Mouse (Mus musculus) MEL (cell line): ENCODE data around the gene Pde4b. TPM values are rescaled to one million over a fixed set of nuclear protein-coding genes. Genes with fewer than 3 reads are reported as not detected.

Experiments used
- DNase-seq: peaks from one replicate; pipeline ENCODE4 v3.0.0; 2011; ENCODE audit warnings: low read depth, low spot score
- H3K27ac ChIP-seq: 2 replicates; pipeline ENCODE4 v1.5.1; 2012; ENCODE audit warnings: low read depth, mild to moderate bottlenecking, control low read depth, low read length, moderate library complexity; ENCODE audit not compliant: control insufficient read depth
- H3K27me3 ChIP-seq, 2 experiments: fragments of 150-350 bp in 1 of 2; sonication (generic) in 1 of 2; 2 replicates each; pipeline ENCODE4 v1.6.1; 2012; ENCODE audit warnings: low read length in 2 of 2, mild to moderate bottlenecking in 2 of 2, improper control_type of control experiment in 1 of 2, moderate library complexity in 1 of 2; ENCODE audit not compliant: insufficient read depth in 2 of 2, control insufficient read depth in 1 of 2
- H3K36me3 ChIP-seq, 2 experiments: 2 replicates each; pipeline ENCODE4 v1.6.1; 2012 to 2014; ENCODE audit warnings: low read length in 2 of 2, improper control_type of control experiment in 1 of 2, inconsistent platforms in 1 of 2, mild to moderate bottlenecking in 1 of 2; ENCODE audit not compliant: insufficient read depth in 2 of 2, control insufficient read depth in 1 of 2
- H3K4me1 ChIP-seq, 2 experiments: fragments of 150-350 bp in 1 of 2; sonication (generic) in 1 of 2; 2 replicates each; pipeline ENCODE4 v1.6.1; 2012; ENCODE audit warnings: low read length in 2 of 2, improper control_type of control experiment in 1 of 2, mild to moderate bottlenecking in 1 of 2; ENCODE audit not compliant: insufficient read depth in 2 of 2, control insufficient read depth in 1 of 2
- H3K4me3 ChIP-seq, 2 experiments: fragments of 150-350 bp in 1 of 2; sonication (generic) in 1 of 2; 2 replicates each; pipeline ENCODE4 v1.5.1; 2012; ENCODE audit warnings: low read depth in 2 of 2, low read length in 2 of 2, mild to moderate bottlenecking in 2 of 2, moderate library complexity in 2 of 2, control low read depth in 1 of 2, improper control_type of control experiment in 1 of 2; ENCODE audit not compliant: control insufficient read depth in 1 of 2, insufficient read depth in 1 of 2
- H3K79me2 ChIP-seq: 2 replicates; pipeline ENCODE4 v1.6.1; 2012; ENCODE audit warnings: mild to moderate bottlenecking, low read length, moderate library complexity; ENCODE audit not compliant: control insufficient read depth, poor library complexity, insufficient read depth
- H3K9ac ChIP-seq: 2 replicates; pipeline ENCODE4 v1.6.1; 2012; ENCODE audit warnings: low read depth, mild to moderate bottlenecking, control low read depth, low read length, moderate library complexity; ENCODE audit not compliant: control insufficient read depth, poor library complexity, severe bottlenecking
- H3K9me3 ChIP-seq: fragments of 150-350 bp; sonication (generic); replicated peaks from 2 replicates; pipeline ENCODE4 v1.6.1; 2012; ENCODE audit warnings: mild to moderate bottlenecking, low read length, improper control_type of control experiment, moderate library complexity; ENCODE audit not compliant: insufficient read depth
- BHLHE40 ChIP-seq: IDR thresholded peaks from 2 replicates; pipeline ENCODE4 v1.6.1; 2012; ENCODE audit warnings: low read depth, mild to moderate bottlenecking, inconsistent platforms, low read length, improper control_type of control experiment, borderline replicate concordance
- E2F4 ChIP-seq: IDR thresholded peaks from 2 replicates; pipeline ENCODE4 v1.6.1; 2011; ENCODE audit warnings: low read depth, low read length, improper control_type of control experiment, borderline replicate concordance
- ELF1 ChIP-seq: IDR thresholded peaks from 2 replicates; pipeline ENCODE4 v1.6.1; 2014; ENCODE audit warnings: low read depth, mild to moderate bottlenecking, inconsistent platforms, low read length, improper control_type of control experiment, moderate library complexity
- EP300 ChIP-seq, 2 experiments: IDR thresholded peaks; 2 replicates each; pipeline ENCODE4 v1.6.1; 2011; ENCODE audit warnings: improper control_type of control experiment in 2 of 2, low read length in 2 of 2, low read depth in 1 of 2, mild to moderate bottlenecking in 1 of 2
- GABPA ChIP-seq: IDR thresholded peaks from 2 replicates; pipeline ENCODE4 v1.6.1; 2012; ENCODE audit warnings: low read depth, mild to moderate bottlenecking, inconsistent platforms, low read length, improper control_type of control experiment, moderate library complexity
- GATA1 ChIP-seq: IDR thresholded peaks from 2 replicates; pipeline ENCODE4 v1.6.1; 2011; ENCODE audit warnings: low read depth, low read length, improper control_type of control experiment
- HCFC1 ChIP-seq: IDR thresholded peaks from 2 replicates; pipeline ENCODE4 v1.6.1; 2012; ENCODE audit warnings: low read depth, mild to moderate bottlenecking, inconsistent platforms, low read length, improper control_type of control experiment, moderate library complexity
- MAFK ChIP-seq: IDR thresholded peaks from 2 replicates; pipeline ENCODE4 v1.6.1; 2011; ENCODE audit warnings: low read depth, mild to moderate bottlenecking, low read length, improper control_type of control experiment, borderline replicate concordance
- MAZ ChIP-seq: IDR thresholded peaks from 2 replicates; pipeline ENCODE4 v1.6.1; 2012; ENCODE audit warnings: low read depth, mild to moderate bottlenecking, inconsistent platforms, low read length, improper control_type of control experiment
- MEF2A ChIP-seq: IDR thresholded peaks from 2 replicates; pipeline ENCODE4 v1.6.1; 2014; ENCODE audit warnings: low read depth, mild to moderate bottlenecking, inconsistent platforms, low read length, improper control_type of control experiment; ENCODE audit not compliant: poor library complexity, insufficient replicate concordance, severe bottlenecking; ENCODE audit errors: extremely low read depth
- MXI1 ChIP-seq: IDR thresholded peaks from 2 replicates; pipeline ENCODE4 v1.6.1; 2011; ENCODE audit warnings: mild to moderate bottlenecking, low read depth, low read length, improper control_type of control experiment
- MYB ChIP-seq: IDR thresholded peaks from 2 replicates; pipeline ENCODE4 v1.6.1; 2011; ENCODE audit warnings: mild to moderate bottlenecking, low read depth, low read length, improper control_type of control experiment
- MYC ChIP-seq: IDR thresholded peaks from 2 replicates; pipeline ENCODE4 v1.6.1; 2011; ENCODE audit warnings: low read depth, mild to moderate bottlenecking, low read length, improper control_type of control experiment, moderate library complexity
- NELFE ChIP-seq: IDR thresholded peaks from 2 replicates; pipeline ENCODE4 v1.6.1; 2011; ENCODE audit warnings: low read depth, low read length, improper control_type of control experiment
- POLR2A ChIP-seq, 2 experiments: IDR thresholded peaks; 2 replicates each; pipeline ENCODE4 v1.6.1; 2011 to 2012; ENCODE audit warnings: low read length in 2 of 2, mild to moderate bottlenecking in 2 of 2, control low read depth in 1 of 2, improper control_type of control experiment in 1 of 2, low read depth in 1 of 2, moderate library complexity in 1 of 2; ENCODE audit not compliant: control insufficient read depth in 1 of 2, insufficient read depth in 1 of 2, poor library complexity in 1 of 2
- POLR2AphosphoS5 ChIP-seq: IDR thresholded peaks from 2 replicates; pipeline ENCODE4 v1.6.1; 2012; ENCODE audit warnings: low read depth, borderline replicate concordance, mild to moderate bottlenecking, inconsistent platforms, low read length, moderate library complexity, mixed read lengths
- RAD21 ChIP-seq: IDR thresholded peaks from 2 replicates; pipeline ENCODE4 v1.6.1; 2011; ENCODE audit warnings: mild to moderate bottlenecking, low read depth, low read length, improper control_type of control experiment
- RCOR1 ChIP-seq: IDR thresholded peaks from 2 replicates; pipeline ENCODE4 v1.6.1; 2012; ENCODE audit warnings: low read depth, mild to moderate bottlenecking, inconsistent platforms, low read length, improper control_type of control experiment
- TAL1 ChIP-seq: IDR thresholded peaks from 2 replicates; pipeline ENCODE4 v1.6.1; 2012; ENCODE audit warnings: mild to moderate bottlenecking, inconsistent platforms, low read length, moderate library complexity, mixed read lengths
- USF1 ChIP-seq: IDR thresholded peaks from 2 replicates; pipeline ENCODE4 v1.6.1; 2014; ENCODE audit warnings: low read depth, mild to moderate bottlenecking, inconsistent platforms, low read length, improper control_type of control experiment, moderate library complexity
- USF2 ChIP-seq, 2 experiments: IDR thresholded peaks; 2 replicates each; pipeline ENCODE4 v1.6.1; 2011 to 2012; ENCODE audit warnings: improper control_type of control experiment in 2 of 2, low read length in 2 of 2, borderline replicate concordance in 1 of 2, inconsistent platforms in 1 of 2, low read depth in 1 of 2, mild to moderate bottlenecking in 1 of 2; ENCODE audit not compliant: insufficient read depth in 1 of 2
- ZC3H11A ChIP-seq: IDR thresholded peaks from 2 replicates; pipeline ENCODE4 v1.6.1; 2012; ENCODE audit warnings: low read depth, mild to moderate bottlenecking, inconsistent platforms, low read length, improper control_type of control experiment
- ZKSCAN1 ChIP-seq: IDR thresholded peaks from 2 replicates; pipeline ENCODE4 v1.6.1; 2012; ENCODE audit warnings: low read depth, mild to moderate bottlenecking, inconsistent platforms, low read length, improper control_type of control experiment, moderate library complexity
- ZMIZ1 ChIP-seq: IDR thresholded peaks from 2 replicates; pipeline ENCODE4 v1.6.1; 2012; ENCODE audit warnings: low read depth, mild to moderate bottlenecking, inconsistent platforms, low read length, improper control_type of control experiment, moderate library complexity
- ZNF384 ChIP-seq: IDR thresholded peaks from 2 replicates; pipeline ENCODE4 v1.6.1; 2012; ENCODE audit warnings: low read depth, mild to moderate bottlenecking, inconsistent platforms, low read length, improper control_type of control experiment
- polyA plus RNA-seq, 2 experiments: library from polyadenylated mRNA; stranded (reverse) in 1 of 2; unstranded in 1 of 2; fragments of >175 nt in 1 of 2; fragments of >200 nt in 1 of 2; gene quantifications; 2 replicates each; pipeline versions ENCODE4 v1.2.1 to v1.2.4; 2012; ENCODE audit warnings: low replicate concordance in 2 of 2, low read depth in 1 of 2; ENCODE audit not compliant: insufficient read length in 2 of 2, insufficient read depth in 1 of 2, missing spikeins in 1 of 2
- total RNA-seq: library from RNA; depleted of rRNA; stranded (reverse); fragments of 300-350 nt; gene quantifications from 2 replicates; pipeline ENCODE4 v1.2.3, GENCODE M21; 2012

Gene Pde4b
- total and polyA plus RNA-seq, 3 experiments: 2.7 to 6.0 TPM; not detected in 1

DNA sequence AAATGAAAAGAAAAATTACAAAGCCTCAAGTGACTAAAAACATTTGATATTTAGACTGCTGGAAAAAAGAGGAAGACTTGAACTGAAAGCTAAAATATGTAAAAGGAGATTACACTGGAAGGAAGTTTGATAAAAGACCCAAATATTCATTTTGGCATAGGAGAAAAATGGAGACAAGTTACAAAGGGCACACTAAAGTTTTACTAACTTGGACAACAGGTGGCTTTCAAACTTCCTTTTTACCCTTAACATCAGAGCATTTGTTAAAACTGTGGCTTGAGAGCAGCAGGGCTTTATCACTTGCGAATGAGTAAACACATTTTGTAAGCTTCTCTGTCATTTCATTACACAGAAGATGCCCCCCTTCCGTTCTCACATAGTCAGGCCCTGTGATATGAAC lies 492.4 kb downstream of the Pde4b start (continued):
- TF ChIP-seq EP300 (IDR thresholded peaks at IDR 0.05; ENCODE audit: low read depth in 1 of 2, low read length in 2 of 2) (peak; percentile 89 to 95), ZKSCAN1 (no peak), MYC (peak; percentile 67; the same call in 1 of the 2 replicates), E2F4 (no peak), TAL1 (peak; percentile 61; the same call in 1 of the 2 replicates), MEF2A (no peak), NELFE (no peak), USF2 (IDR thresholded peaks at IDR 0.05; ENCODE audit: borderline replicate concordance in 1 of 2, insufficient read depth in 1 of 2, low read depth in 1 of 2, low read length in 2 of 2) (no peak), ELF1 (no peak)

DNA sequence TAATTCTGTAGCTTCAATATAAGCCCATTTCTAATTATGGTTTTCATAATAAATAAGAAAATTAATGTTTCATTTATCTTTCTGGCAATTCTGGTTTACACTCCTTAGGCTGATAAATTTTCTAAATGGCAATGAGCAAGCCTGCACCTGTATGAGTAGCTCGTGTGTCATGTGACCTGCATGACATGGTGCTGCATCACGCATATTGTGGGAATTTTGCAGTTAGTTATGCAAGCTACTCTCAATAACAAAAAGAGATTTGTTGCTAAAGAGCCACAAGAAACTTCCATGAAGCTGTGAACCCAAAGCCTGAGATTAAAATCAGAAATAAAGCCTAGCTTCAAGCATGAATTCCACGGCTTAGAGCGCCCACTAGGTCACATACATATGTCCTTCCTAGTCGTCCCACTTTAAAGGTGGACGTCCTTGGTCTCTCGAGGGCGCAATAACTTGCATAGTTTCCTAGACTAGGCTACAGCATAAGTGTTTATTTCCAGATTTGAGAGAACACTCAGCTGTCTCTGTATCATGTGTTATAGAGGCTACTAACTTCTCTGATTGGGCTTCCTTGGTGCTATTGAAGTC lies 494.9 kb downstream of the Pde4b start:
- H3K79me2 ChIP-seq: no peaks in the 10 kb centered on the region
- TF ChIP-seq BHLHE40 (no peak), USF1 (0 out of 2 replicates have a peak, but pooled peaks have one; percentile 8)
- TF ChIP-seq, all 39 proteins: peak for 1
- Histone ChIP-seq H3K27me3 (no peaks in the 10 kb centered on the region), H3K36me3 (peaks cover 0 to 24% of the 10 kb centered on the region in 2 experiments; a peak in 2 of 4 replicates), H3K4me1 (peaks cover 14 to 19% of the 10 kb centered on the region in 2 experiments), H3K27ac (no peak overlapping the region), H3K9me3 (no peaks in the 10 kb centered on the region), H3K9ac (no peak overlapping the region), H3K4me3 (no peak overlapping the region)
- no peak for DNase-seq

DNA sequence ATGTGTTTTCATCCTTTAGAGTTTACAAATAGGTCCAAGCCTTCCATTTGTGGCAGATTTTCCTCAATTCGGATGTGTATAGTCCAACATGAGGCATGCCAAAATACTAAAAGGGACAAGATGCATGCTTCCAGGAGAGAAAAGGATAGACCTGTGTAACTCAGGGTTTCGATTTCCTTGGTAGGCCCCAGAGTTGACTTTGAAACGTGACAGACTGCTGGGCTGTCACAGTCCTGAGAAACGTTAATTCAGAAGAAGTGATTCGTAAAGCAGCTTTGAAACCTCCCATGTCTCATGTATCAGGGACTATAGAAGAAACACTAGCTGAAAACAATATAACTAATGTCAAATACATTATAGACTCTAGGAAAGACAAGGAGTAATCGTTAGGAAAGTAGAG lies 495.6 kb downstream of the Pde4b start:
- Histone ChIP-seq H3K27me3 (no peaks in the 10 kb centered on the region), H3K9ac (no peak overlapping the region), H3K36me3 (peaks cover 0 to 19% of the 10 kb centered on the region in 2 experiments; a peak in 2 of 4 replicates), H3K79me2 (no peaks in the 10 kb centered on the region), H3K4me1 (peaks cover 14 to 16% of the 10 kb centered on the region in 2 experiments), H3K27ac (no peak overlapping the region), H3K9me3 (no peaks in the 10 kb centered on the region), H3K4me3 (no peak overlapping the region)
- no peak for DNase-seq
- TF ChIP-seq POLR2AphosphoS5 (no peak), MAZ (no peak), EP300 (IDR thresholded peaks at IDR 0.05; ENCODE audit: low read depth in 1 of 2, low read length in 2 of 2) (no peak), MYC (no peak), USF2 (IDR thresholded peaks at IDR 0.05; ENCODE audit: borderline replicate concordance in 1 of 2, insufficient read depth in 1 of 2, low read depth in 1 of 2, low read length in 2 of 2) (no peak), MYB (no peak), NELFE (no peak), ZMIZ1 (no peak), POLR2A (IDR thresholded peaks at IDR 0.05; ENCODE audit: control insufficient read depth in 1 of 2, insufficient read depth in 1 of 2, low read depth in 1 of 2, low read length in 2 of 2, poor library complexity in 1 of 2) (no peak), MXI1 (no peak), MEF2A (no peak), MAFK (no peak), HCFC1 (no peak), RAD21 (no peak), RCOR1 (no peak), GABPA (no peak), USF1 (no peak), ZC3H11A (no peak), ZNF384 (no peak), GATA1 (no peak)
- TF ChIP-seq, all 39 proteins: peak for 0
